Mouse (Mus musculus) liver, postnatal 0 days (tissue): ENCODE measurements around the gene Hs3st6. TPM values are rescaled to one million over a fixed set of nuclear protein-coding genes. Genes with fewer than 3 reads are reported as not detected.
A peak's percentile ranks its signal among the peaks of the same experiment; 100 is the strongest.

ENCODE experiments used
- ATAC-seq: fragments of 200-750 bp; cut with Nextera tagmentation; 2 replicates; pipeline ENCODE4 v1.8.0; 2017; ENCODE audit warnings: mild to moderate bottlenecking, moderate library complexity
- DNase-seq: peaks from one replicate; pipeline ENCODE4 v3.0.0-alpha.2; 2016
- H3K27ac ChIP-seq: fragments of 300-500 bp; sonication (generic); 2 replicates; pipeline ENCODE4 v1.5.1; 2014; ENCODE audit warnings: antibody characterized with exemption, moderate library complexity, mild to moderate bottlenecking, low read depth
- H3K27me3 ChIP-seq: fragments of 300-500 bp; sonication (generic); 2 replicates; pipeline ENCODE4 v1.6.1; 2014; ENCODE audit warnings: low read length, control low read depth, mixed read lengths; ENCODE audit not compliant: insufficient read depth
- H3K36me3 ChIP-seq: fragments of 300-500 bp; sonication (generic); replicated peaks from 2 replicates; pipeline ENCODE4 v1.6.1; 2014; ENCODE audit warnings: mild to moderate bottlenecking, control low read depth, low read length, moderate library complexity, mixed read lengths; ENCODE audit not compliant: insufficient read depth
- H3K4me1 ChIP-seq: fragments of 300-500 bp; sonication (generic); 2 replicates; pipeline ENCODE4 v1.6.1; 2014; ENCODE audit warnings: antibody characterized with exemption, mild to moderate bottlenecking, control low read depth; ENCODE audit not compliant: insufficient read depth
- H3K4me2 ChIP-seq: fragments of 300-500 bp; sonication (generic); 2 replicates; pipeline ENCODE4 v1.6.1; 2014; ENCODE audit warnings: low read depth, mild to moderate bottlenecking, low read length, moderate library complexity, mixed read lengths
- H3K4me3 ChIP-seq: fragments of 300-500 bp; sonication (generic); 2 replicates; pipeline ENCODE4 v1.5.1; 2014; ENCODE audit warnings: low read depth, low read length
- H3K9ac ChIP-seq: fragments of 300-500 bp; sonication (generic); replicated peaks from 2 replicates; pipeline ENCODE4 v1.6.1; 2014; ENCODE audit warnings: mild to moderate bottlenecking, moderate library complexity
- H3K9me3 ChIP-seq: fragments of 300-500 bp; sonication (generic); 2 replicates; pipeline ENCODE4 v1.6.1; 2016; ENCODE audit warnings: mild to moderate bottlenecking, control low read depth, low read length, mixed read lengths
- CTCF ChIP-seq: sonication (generic); IDR thresholded peaks from 2 replicates; pipeline ENCODE4 v1.5.1; 2016; ENCODE audit warnings: antibody characterized with exemption, low read depth
- EP300 ChIP-seq: IDR thresholded peaks from 2 replicates; pipeline ENCODE4 v1.6.1; 2016; ENCODE audit warnings: antibody characterized with exemption, low read depth, mild to moderate bottlenecking
- WGBS: fragments of 180-500 bp; shearing (Covaris S2); extraction: QIAGEN DNeasy Blood & Tissue Kit; methylation state at CpG from one replicate; pipeline ENCODE4 v1.1.7; 2014; ENCODE audit not compliant: insufficient replicate concordance; 5-methylcytosine and 5-hydroxymethylcytosine counted together
- polyA plus RNA-seq: library from polyadenylated mRNA; unstranded; fragments of >200 nt; fragmentation: Nextera tagmentation; extraction: Ambion mirVana; gene quantifications from 2 replicates; pipeline ENCODE4 v1.2.1, GENCODE M21; 2015

Hs3st6 gene
- polyA plus RNA-seq, 1 experiment from 2014 or later = 0.20 TPM

DNA sequence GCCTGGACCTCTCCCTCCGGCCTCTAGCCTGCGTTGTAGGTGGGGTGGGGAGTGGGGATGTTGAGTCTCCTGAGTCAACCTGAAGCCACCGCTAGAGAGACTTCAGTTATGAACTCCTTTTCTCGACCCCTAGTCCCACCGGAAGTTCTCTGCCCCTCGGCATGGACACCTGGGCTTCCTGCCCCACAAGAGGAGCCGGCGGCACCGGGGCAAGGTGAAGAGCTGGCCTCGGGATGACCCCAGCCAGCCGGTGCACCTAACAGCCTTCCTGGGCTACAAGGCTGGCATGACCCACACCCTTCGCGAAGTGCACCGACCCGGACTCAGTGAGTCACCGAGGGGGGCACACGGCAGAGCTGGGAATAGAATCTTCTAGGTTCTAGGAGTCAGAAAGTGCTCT, 24.6 kb upstream of the Hs3st6 start:
- no peak overlapping the region for H3K4me3 ChIP-seq
- no peaks in the 10 kb centered on the region for H3K36me3 ChIP-seq
- H3K27ac ChIP-seq = no peak overlapping the region
- 72% methylated on average over 16 of the region's 17 CpGs for WGBS
- TF ChIP-seq EP300 = no peak
- TF ChIP-seq CTCF = no peak
- DNase-seq (no peak), ATAC-seq (no peak)
- H3K9me3 ChIP-seq = no peaks in the 10 kb centered on the region
- no peak overlapping the region; the same call in 1 of the 2 replicates for H3K9ac ChIP-seq
- H3K4me1 ChIP-seq = peaks cover 8% of the 10 kb centered on the region
- H3K27me3 ChIP-seq = no peaks in the 10 kb centered on the region
- H3K4me2 ChIP-seq = no peak overlapping the region

DNA sequence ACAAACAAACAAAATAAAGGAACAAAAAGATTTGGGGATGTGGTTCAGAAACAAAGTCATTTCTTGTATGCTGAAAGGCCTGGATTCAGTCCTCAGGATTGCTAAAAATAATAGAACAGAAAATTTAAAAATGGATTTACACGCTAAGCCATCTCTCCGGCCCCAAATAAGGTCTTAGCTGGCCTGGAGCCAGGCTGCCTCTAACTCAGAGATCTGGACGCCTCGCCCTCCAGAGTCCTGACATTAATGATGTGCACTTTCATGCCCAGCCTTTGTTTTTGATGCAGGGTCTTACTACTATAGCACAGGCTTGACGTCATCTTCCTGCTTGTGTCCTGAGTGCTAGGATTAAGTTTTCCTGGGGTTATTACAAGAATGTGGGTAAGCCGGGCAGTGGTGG, 23.7 kb upstream of the Hs3st6 start:
- H3K27ac ChIP-seq = no peak overlapping the region
- DNase-seq (no peak), ATAC-seq (no peak)
- H3K4me2 ChIP-seq = no peak overlapping the region
- TF ChIP-seq CTCF (no peak), EP300 (no peak)
- no peak overlapping the region for H3K9ac ChIP-seq
- H3K9me3 ChIP-seq = no peaks in the 10 kb centered on the region
- no peaks in the 10 kb centered on the region for H3K27me3 ChIP-seq
- H3K36me3 ChIP-seq = no peaks in the 10 kb centered on the region
- 76% methylated on average over 6 of the region's 6 CpGs for WGBS
- H3K4me1 ChIP-seq = peaks cover 3% of the 10 kb centered on the region; the same call in 1 of the 2 replicates
- H3K4me3 ChIP-seq = no peak overlapping the region

DNA sequence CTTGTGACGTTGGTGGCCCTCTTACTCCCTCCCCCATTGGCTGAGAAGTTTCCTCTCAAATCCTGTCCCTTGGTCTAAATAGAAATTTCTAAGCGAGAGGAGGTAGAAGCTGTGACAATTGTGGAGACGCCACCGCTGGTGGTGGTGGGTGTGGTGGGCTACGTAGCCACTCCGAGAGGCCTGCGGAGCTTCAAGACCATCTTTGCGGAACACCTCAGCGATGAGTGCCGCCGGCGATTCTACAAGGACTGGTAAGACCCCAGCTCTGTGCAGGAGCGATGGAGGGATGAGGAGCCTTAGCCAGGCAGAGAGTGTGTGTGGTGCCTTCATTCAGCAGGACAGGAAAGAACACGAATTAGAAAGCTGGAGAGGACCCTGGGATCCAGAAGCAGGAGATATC, 22.0 kb upstream of the Hs3st6 start:
- TF ChIP-seq EP300 (no peak), CTCF (no peak)
- ATAC-seq = no peak
- WGBS = 80% methylated on average over 14 of the region's 14 CpGs

DNA sequence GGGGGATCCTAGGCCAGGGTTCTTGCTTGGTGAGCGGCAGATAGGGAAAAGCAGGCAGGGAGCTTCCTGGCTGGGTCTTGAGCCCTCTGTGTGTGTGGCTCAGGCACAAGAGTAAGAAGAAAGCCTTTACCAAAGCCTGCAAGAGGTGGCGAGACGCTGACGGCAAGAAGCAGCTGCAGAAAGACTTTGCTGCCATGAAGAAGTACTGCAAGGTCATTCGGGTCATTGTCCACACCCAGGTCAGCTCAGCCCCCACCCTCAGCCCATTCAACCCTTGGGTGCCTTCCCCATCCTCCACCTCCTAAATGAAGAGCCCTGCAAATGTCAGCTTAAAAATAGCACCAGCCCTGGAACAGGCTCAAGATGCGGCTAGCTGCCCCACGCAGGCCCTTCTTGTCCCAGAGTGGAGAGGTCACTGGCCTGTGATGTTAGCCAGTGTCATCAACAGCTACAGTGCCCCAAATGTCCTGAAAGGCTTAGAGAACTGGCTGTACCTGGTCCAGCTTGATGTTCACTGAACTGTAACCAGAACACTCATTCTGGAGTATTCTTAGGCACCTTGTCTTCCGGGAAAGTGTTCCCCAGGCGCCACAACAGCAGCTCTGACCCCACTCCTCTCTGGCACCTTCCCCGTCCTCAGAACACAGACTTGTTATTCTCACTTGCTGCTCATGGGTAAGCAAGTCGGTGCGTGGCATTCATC, 20.4 kb upstream of the Hs3st6 start:
- no peaks in the 10 kb centered on the region for H3K27me3 ChIP-seq
- ATAC-seq (no peak), DNase-seq (no peak)
- no peak for TF ChIP-seq CTCF
- no peak for TF ChIP-seq EP300
- no peak overlapping the region for H3K4me2 ChIP-seq
- no peaks in the 10 kb centered on the region for H3K9me3 ChIP-seq
- H3K4me3 ChIP-seq = no peak overlapping the region
- H3K4me1 ChIP-seq = peaks cover 15% of the 10 kb centered on the region
- H3K36me3 ChIP-seq = no peaks in the 10 kb centered on the region
- no peak overlapping the region for H3K9ac ChIP-seq
- no peak overlapping the region for H3K27ac ChIP-seq
- 77% methylated on average over 12 of the region's 12 CpGs for WGBS

More for the DNA sequence above, 22.0 kb upstream of the Hs3st6 start:
- no peaks in the 10 kb centered on the region for H3K36me3 ChIP-seq
- no peaks in the 10 kb centered on the region for H3K27me3 ChIP-seq
- no peak overlapping the region for H3K9ac ChIP-seq
- H3K4me3 ChIP-seq = no peak overlapping the region
- no peak overlapping the region for H3K27ac ChIP-seq
- no peak overlapping the region for H3K4me2 ChIP-seq
- no peak for DNase-seq
- peaks cover 7% of the 10 kb centered on the region for H3K4me1 ChIP-seq
- no peaks in the 10 kb centered on the region for H3K9me3 ChIP-seq

DNA sequence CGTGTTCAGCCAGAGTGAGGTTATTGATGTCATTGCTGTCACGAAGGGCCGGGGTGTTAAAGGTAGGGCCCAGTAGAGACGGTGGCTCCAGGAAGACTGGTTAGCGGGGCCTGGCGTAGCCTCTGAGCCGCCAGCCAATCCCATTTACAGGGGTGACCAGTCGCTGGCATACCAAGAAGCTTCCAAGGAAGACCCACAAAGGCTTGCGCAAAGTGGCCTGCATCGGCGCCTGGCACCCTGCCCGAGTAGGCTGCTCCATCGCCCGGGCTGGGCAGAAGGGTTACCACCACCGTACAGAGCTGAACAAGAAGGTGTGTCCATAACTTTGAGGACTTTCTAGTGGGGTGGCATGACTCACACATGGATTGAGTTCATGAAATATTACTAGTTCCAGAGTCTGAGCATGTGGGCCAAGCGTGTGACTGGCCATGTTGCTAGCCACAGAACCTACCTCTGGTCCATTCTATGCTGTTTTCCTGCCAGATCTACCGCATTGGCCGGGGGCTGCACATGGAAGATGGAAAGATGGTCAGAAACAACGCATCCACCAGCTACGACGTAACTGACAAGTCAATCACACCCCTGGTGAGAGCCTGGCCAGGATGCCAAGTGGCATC, 19.2 kb upstream of the Hs3st6 start:
- H3K4me2 ChIP-seq = no peak overlapping the region
- no peak overlapping the region for H3K27ac ChIP-seq
- H3K27me3 ChIP-seq = no peaks in the 10 kb centered on the region
- ATAC-seq = no peak
- 81% methylated on average over 21 of the region's 21 CpGs for WGBS
- no peak for DNase-seq
- no peak overlapping the region for H3K4me3 ChIP-seq
- H3K36me3 ChIP-seq = no peaks in the 10 kb centered on the region
- H3K9me3 ChIP-seq = no peaks in the 10 kb centered on the region
- TF ChIP-seq EP300 (no peak), CTCF (no peak)
- peaks cover 15% of the 10 kb centered on the region for H3K4me1 ChIP-seq
- no peak overlapping the region for H3K9ac ChIP-seq

DNA sequence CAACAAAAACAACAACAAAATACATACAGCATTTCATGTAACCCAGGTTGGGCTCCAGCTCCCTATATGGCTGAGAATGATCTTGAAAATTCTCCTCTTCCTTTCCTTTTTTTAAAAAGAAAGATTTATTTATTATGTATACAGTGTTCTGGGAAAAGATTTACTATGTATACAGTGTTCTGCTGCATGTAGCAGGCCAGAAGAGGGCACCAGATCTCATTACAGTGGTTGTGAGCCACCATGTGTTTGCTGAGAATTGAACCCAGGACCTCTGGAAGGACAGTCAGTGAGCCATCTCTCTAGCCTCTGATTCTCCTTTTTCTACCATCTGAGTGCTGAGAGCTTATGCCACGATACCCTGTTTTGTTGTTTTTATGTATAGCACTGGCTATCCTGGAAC, 18.3 kb upstream of the Hs3st6 start:
- TF ChIP-seq CTCF = peak; percentile 24
- TF ChIP-seq EP300 = no peak
- H3K4me2 ChIP-seq = no peak overlapping the region
- 85% methylated on average over 1 of the region's 1 CpGs for WGBS
- no peak overlapping the region for H3K27ac ChIP-seq
- peaks cover 23% of the 10 kb centered on the region for H3K4me1 ChIP-seq
- no peak for ATAC-seq
- H3K9me3 ChIP-seq = no peaks in the 10 kb centered on the region
- no peak overlapping the region for H3K9ac ChIP-seq
- no peak for DNase-seq
- H3K27me3 ChIP-seq = no peaks in the 10 kb centered on the region
- peaks cover 4% of the 10 kb centered on the region for H3K36me3 ChIP-seq
- no peak overlapping the region for H3K4me3 ChIP-seq
